Mouse (Mus musculus) kidney, postnatal 0 days (tissue): ENCODE results near the gene Pard6b. TPM values are rescaled to one million over a fixed set of nuclear protein-coding genes. Genes with fewer than 3 reads are reported as not detected.

Source experiments
- ATAC-seq: fragments of 200-750 bp; cut with Nextera tagmentation; replicated peaks from 2 replicates; pipeline ENCODE4 v1.8.0; 2017; ENCODE audit warnings: low read depth, moderate number of reproducible peaks, moderate TSS enrichment, moderate library complexity; ENCODE audit not compliant: low FRiP score
- DNase-seq: peaks from one replicate; pipeline ENCODE4 v3.0.0-alpha.2; 2016; ENCODE audit warnings: low spot score
- H3K27ac ChIP-seq: fragments of 300-500 bp; sonication (generic); 2 replicates; pipeline ENCODE4 v1.5.1; 2014; ENCODE audit warnings: mild to moderate bottlenecking
- H3K27me3 ChIP-seq: fragments of 300-500 bp; sonication (generic); 2 replicates; pipeline ENCODE4 v1.6.1; 2014; ENCODE audit warnings: low read length, mixed read lengths; ENCODE audit not compliant: insufficient read depth
- H3K36me3 ChIP-seq: fragments of 300-500 bp; sonication (generic); 2 replicates; pipeline ENCODE4 v1.6.1; 2014; ENCODE audit warnings: low read length, mixed read lengths; ENCODE audit not compliant: insufficient read depth
- H3K4me1 ChIP-seq: fragments of 300-500 bp; sonication (generic); replicated peaks from 2 replicates; pipeline ENCODE4 v1.6.1; 2014; ENCODE audit warnings: antibody characterized with exemption, low read length, mixed read lengths; ENCODE audit not compliant: insufficient read depth
- H3K4me2 ChIP-seq: fragments of 300-500 bp; sonication (generic); 2 replicates; pipeline ENCODE4 v1.6.1; 2014; ENCODE audit warnings: mild to moderate bottlenecking, low read length, moderate library complexity, mixed read lengths
- H3K4me3 ChIP-seq: fragments of 300-500 bp; sonication (generic); replicated peaks from 2 replicates; pipeline ENCODE4 v1.5.1; 2014; ENCODE audit warnings: low read depth, low read length
- H3K9ac ChIP-seq: fragments of 300-500 bp; sonication (generic); 2 replicates; pipeline ENCODE4 v1.6.1; 2014; ENCODE audit warnings: low read depth, low read length
- H3K9me3 ChIP-seq: fragments of 300-500 bp; sonication (generic); replicated peaks from 2 replicates; pipeline ENCODE4 v1.6.1; 2016; ENCODE audit warnings: low read length, inconsistent platforms, mixed read lengths
- CTCF ChIP-seq: IDR thresholded peaks from 2 replicates; pipeline ENCODE4 v1.5.1; 2016; ENCODE audit warnings: antibody characterized with exemption, low read depth, mild to moderate bottlenecking, moderate library complexity
- WGBS: fragments of 180-500 bp; shearing (Covaris S2); extraction: QIAGEN DNeasy Blood & Tissue Kit; methylation state at CpG from one replicate; pipeline ENCODE4 v1.1.7; 2014; 5-methylcytosine and 5-hydroxymethylcytosine counted together
- polyA plus RNA-seq: library from polyadenylated mRNA; unstranded; fragments of >200 nt; fragmentation: Nextera tagmentation; extraction: Ambion mirVana; gene quantifications from 2 replicates; pipeline ENCODE4 v1.2.1, GENCODE M21; 2015

Gene Pard6b
- polyA plus RNA-seq, 1 experiment from 2014 or later, result 28.6 TPM

- peak; percentile 72 for ATAC-seq
- Histone ChIP-seq H3K9me3 (no peaks in the 10 kb centered on the region), H3K4me1 (peaks cover 14% of the 10 kb centered on the region), H3K4me2 (no peak overlapping the region), H3K9ac (no peak overlapping the region), H3K27ac (peak overlapping the region; percentile 85), H3K36me3 (no peaks in the 10 kb centered on the region), H3K27me3 (no peaks in the 10 kb centered on the region), H3K4me3 (no peak overlapping the region)
- 11% methylated on average over 11 of the region's 12 CpGs for WGBS
- peak; percentile 87 for DNase-seq
- no peak for TF ChIP-seq CTCF
These were observed 8.2 kb upstream of the Pard6b start for GRCm38 (mm10) chr2:168072436-168073131.

GRCm38 (mm10) chr2:168073722-168074121, 7.1 kb upstream of the Pard6b start:
- Histone ChIP-seq H3K4me1 (peaks cover 25% of the 10 kb centered on the region), H3K9me3 (no peaks in the 10 kb centered on the region), H3K27me3 (no peaks in the 10 kb centered on the region), H3K4me2 (no peak overlapping the region), H3K9ac (no peak overlapping the region), H3K36me3 (no peaks in the 10 kb centered on the region), H3K4me3 (no peak overlapping the region), H3K27ac (peak overlapping the region; percentile 85)
- DNase-seq, result no peak
- no peak for TF ChIP-seq CTCF
- no peak; the same call in 1 of the 2 replicates for ATAC-seq
- WGBS, result 26% methylated on average over 5 of the region's 5 CpGs

- Histone ChIP-seq H3K4me2 (no peak overlapping the region), H3K9me3 (no peaks in the 10 kb centered on the region), H3K27me3 (no peaks in the 10 kb centered on the region), H3K9ac (no peak overlapping the region), H3K4me3 (no peak overlapping the region), H3K4me1 (peaks cover 26% of the 10 kb centered on the region), H3K36me3 (no peaks in the 10 kb centered on the region), H3K27ac (peak overlapping the region; percentile 85)
- DNase-seq (no peak), ATAC-seq (0 out of 2 replicates have a peak, but pooled peaks have one; percentile 5)
- WGBS, result 27% methylated on average over 3 of the region's 3 CpGs
- TF ChIP-seq CTCF, result no peak
These were observed 6.3 kb upstream of the Pard6b start for GRCm38 (mm10) chr2:168074457-168074856.

- DNase-seq, result peak; percentile 78
These were observed 3.8 kb upstream of the Pard6b start for GRCm38 (mm10) chr2:168076840-168077576.

GRCm38 (mm10) chr2:168078107-168078830, 2.5 kb upstream of the Pard6b start:
- ATAC-seq, result no peak
- peak; percentile 60 for DNase-seq
- TF ChIP-seq CTCF, result no peak
- H3K9ac ChIP-seq, result 0 out of 2 replicates have a peak overlapping the region, but pooled peaks have one; percentile 24
- no peak overlapping the region for H3K4me3 ChIP-seq
- 0 out of 2 replicates have a peak, but pooled peaks cover 3% of the 10 kb centered on the region for H3K27me3 ChIP-seq
- H3K36me3 ChIP-seq, result no peaks in the 10 kb centered on the region
- WGBS, result 20% methylated on average over 15 of the region's 15 CpGs
- no peaks in the 10 kb centered on the region for H3K9me3 ChIP-seq
- peaks cover 28% of the 10 kb centered on the region for H3K4me1 ChIP-seq
- peak overlapping the region; percentile 93 for H3K27ac ChIP-seq
- H3K4me2 ChIP-seq, result 0 out of 2 replicates have a peak overlapping the region, but pooled peaks have one; percentile 13

More at GRCm38 (mm10) chr2:168076840-168077576, 3.8 kb upstream of the Pard6b start:
- ATAC-seq, result no peak
- H3K4me1 ChIP-seq, result peaks cover 30% of the 10 kb centered on the region
- H3K36me3 ChIP-seq, result no peaks in the 10 kb centered on the region
- WGBS, result 49% methylated on average over 20 of the region's 20 CpGs
- peak overlapping the region; percentile 93 for H3K27ac ChIP-seq
- peak overlapping the region; percentile 21; the same call in 1 of the 2 replicates for H3K4me2 ChIP-seq
- H3K4me3 ChIP-seq, result no peak overlapping the region
- H3K27me3 ChIP-seq, result 0 out of 2 replicates have a peak, but pooled peaks cover 3% of the 10 kb centered on the region
- no peak for TF ChIP-seq CTCF
- H3K9me3 ChIP-seq, result no peaks in the 10 kb centered on the region
- H3K9ac ChIP-seq, result no peak overlapping the region
